Mouse (Mus musculus) embryonic fibroblast, embryonic 13.5 days (primary cell): ENCODE data around the gene Pramef12.

Experiments
- CTCF ChIP-seq: IDR thresholded peaks from 2 replicates; pipeline ENCODE4 v1.5.1; 2011; ENCODE audit warnings: mild to moderate bottlenecking, control low read depth, low read length, moderate library complexity, borderline replicate concordance; ENCODE audit not compliant: insufficient read depth
- POLR2A ChIP-seq: IDR thresholded peaks from 2 replicates; pipeline ENCODE4 v1.6.1; 2011; ENCODE audit warnings: low read depth, mild to moderate bottlenecking, control low read depth, low read length, moderate library complexity

DNA sequence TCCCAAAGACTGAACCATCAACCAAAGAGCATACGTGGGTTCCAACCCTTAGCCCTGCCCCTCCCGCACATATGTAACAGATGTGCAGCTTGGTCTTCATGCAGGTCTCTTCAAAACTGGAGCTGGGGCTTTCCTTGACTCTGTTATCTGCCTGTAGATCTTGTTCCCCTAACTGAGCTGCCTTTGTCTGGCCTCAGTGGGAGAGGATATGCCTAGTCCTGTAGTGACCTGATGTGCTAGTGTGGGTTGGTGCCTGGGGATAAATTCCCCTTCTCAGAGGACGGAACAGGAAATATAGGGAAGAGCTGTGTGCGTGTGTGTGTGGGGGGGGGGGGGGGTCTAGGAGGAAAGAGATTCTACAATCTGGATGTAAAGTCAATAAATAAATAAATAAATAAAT lies 32.8 kb upstream of the Pramef12 start:
- TF ChIP-seq POLR2A (no peak), CTCF (no peak)
